Mouse (Mus musculus): ENCODE measurements around the gene B3gat3. TPM values are rescaled to one million over a fixed set of nuclear protein-coding genes. Genes with fewer than 3 reads are reported as not detected.

The B3gat3 gene
- total and polyA plus RNA-seq, 3 experiments: 57.0 to 147 (median 70.5) TPM

DNA sequence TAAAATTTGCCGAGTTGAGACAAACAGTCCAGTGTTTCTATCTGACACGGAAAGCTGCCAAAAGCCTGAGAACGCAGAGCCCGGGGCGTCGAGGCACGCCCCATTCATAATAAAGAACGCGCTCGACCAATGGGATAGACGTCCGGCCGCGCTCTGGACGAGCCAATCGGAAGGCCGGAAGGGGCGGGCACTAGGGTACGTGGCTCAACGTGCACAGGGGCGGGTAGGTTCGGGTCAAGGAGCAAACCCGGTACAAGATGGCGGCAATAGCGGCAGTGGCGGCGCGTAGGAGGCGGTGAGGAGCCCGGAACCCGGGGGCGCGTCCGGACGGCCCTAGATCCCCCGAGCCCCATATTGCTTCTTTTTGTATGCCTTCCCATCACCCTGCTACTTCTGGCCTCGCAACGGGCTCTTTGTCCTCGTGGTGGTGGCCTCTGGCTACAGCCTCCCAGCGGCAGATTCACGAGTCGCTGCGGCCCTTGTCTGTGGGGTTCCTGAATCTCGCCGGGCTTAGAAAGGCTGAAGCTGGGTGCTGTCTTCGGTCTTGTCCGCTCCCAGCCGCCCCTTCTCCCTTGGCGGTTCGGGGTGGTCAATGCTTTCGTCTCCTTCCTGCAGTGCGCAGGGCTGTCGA, 22.2 kb upstream of the B3gat3 start, which contains the start of gene Ganab:
Gene Ganab, plus strand, starts transcription at position 207 of the 631 bp plus-strand sequence.
- DNase-seq: peak; percentile 97

DNA sequence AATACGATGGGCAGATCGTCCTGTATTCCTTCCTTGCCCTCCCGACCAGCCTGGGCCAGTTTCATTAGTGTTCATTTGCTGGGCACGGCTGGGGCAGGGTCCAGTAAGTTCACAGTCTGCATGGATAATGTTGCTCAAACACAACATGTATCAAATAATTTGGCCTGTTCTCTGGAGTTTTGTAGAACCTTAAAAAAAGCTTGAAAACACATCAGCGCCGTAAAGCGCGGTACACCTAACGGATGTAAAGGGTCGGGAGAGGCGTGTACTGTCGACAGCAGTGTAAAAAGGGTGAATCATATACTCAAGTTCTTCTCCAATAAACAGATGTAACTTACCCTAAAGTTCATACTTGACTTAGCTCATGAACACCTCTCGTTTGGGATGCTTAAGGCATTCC, 21.6 kb upstream of the B3gat3 start:
- no peak for DNase-seq

DNA sequence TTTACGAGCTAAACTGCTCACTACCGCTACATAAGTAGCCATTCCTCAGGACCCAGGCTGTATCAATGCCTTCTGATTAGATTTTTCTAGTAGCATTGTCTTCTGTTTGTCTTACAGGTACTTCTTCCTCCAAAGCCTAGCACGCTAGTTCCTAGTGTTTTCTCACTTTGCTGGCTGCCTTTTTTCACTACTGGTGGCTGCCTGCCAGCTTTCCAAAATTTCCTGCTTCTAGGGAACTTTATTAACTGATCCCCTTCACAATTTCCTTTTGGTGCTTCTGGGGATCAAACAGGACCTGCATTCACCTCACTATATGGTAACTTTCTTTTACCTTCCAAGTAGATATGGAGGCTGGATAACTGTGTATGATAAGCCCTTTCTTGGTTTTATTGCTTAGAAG, 21.1 kb upstream of the B3gat3 start:
- no peak for DNase-seq

DNA sequence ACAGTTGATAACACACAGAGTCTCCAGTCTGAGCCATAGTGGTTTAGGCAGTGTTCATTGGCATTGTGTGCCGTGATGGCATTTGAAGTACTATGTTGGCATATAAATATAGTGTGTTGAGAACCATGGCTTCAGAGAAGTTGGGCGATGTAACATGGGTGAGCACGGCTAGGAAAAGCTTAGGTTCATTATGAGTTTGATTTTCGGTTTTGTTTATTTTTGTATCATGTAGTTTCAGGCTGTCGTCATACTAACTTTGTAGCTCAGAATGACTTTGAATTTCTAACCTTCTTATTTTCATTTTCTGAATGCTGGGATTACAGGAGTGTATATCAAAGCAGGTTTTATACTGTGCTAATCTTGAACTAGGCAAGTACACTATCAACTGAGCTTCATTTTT, 16.8 kb upstream of the B3gat3 start:
- DNase-seq: no peak

DNA sequence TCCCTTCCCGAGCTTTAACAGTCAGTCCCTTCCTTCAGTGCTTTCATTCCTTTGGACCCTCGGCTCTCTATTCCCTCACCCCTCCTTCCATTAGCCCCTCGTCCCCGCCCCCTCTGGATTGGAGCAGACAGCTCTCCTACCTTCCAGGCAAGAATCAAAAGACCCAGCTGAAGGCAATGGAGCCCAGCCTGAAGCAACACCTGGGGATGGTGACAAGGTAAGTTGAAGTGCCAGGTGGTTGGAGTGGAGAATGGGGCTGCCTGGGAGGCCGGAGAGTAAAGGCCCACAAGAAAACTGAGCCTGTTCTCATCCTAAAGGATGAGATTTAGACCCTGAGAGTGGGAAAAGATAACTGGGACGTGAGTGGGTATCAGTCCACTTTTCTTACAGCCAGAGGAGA, 11.6 kb upstream of the B3gat3 start:
- no peak for DNase-seq

DNA sequence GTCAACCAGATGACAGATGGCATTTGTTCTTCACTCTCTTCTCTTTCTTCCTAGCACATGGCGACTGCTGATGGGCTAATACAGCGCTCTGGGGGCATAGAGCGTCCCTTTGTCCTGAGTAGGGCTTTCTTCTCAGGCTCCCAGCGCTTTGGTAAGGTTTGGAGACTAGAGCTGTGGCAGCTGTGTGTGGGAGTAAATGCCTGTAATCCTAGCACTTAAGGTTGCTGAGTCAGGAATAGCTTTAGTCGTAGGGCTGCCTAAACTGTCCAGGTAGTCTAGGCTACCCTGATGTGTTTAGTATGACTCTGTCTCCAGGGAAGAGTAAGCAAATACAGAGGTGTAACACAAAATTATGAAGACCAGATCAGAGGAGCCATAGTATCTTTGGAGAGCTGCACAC, 8.4 kb upstream of the B3gat3 start:
- DNase-seq: no peak

DNA sequence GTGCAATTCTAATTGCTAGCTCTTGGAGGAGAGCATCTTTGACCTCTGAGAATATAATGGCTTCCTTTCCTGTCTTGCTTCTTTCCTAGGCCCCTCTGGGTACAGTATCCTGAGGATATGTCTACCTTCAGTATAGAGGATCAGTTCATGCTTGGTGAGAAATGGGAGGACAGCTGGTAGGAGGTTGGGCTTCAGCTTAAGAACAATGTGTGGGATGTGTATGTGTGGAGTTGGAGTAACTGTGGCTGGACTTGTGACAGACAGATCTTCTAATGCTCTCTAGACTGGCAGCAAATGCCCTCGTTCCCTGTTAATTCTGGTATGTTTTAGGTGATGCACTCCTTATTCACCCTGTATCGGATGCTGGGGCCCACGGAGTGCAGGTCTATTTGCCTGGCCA, 6.0 kb upstream of the B3gat3 start:
- no peak for DNase-seq

DNA sequence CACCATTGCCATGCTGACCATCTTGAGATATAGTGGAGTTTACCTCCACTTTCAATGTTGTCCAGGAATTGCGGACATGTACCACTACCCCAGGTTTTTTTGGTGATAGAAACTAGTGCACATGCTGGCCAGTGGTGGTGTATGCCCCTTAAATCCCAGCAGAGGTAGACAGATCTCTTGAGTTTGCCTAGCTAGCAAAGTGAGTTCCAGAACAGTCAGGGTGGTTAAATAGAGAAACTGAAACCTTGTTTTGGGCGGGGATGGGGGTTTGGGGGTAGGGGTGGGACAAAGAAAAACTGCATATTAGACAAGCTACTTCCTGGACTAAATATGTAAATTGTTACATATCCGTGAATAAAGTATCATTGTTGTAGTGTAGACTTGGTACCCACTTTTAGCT, 1.2 kb upstream of the B3gat3 start:
- DNase-seq: no peak

DNA sequence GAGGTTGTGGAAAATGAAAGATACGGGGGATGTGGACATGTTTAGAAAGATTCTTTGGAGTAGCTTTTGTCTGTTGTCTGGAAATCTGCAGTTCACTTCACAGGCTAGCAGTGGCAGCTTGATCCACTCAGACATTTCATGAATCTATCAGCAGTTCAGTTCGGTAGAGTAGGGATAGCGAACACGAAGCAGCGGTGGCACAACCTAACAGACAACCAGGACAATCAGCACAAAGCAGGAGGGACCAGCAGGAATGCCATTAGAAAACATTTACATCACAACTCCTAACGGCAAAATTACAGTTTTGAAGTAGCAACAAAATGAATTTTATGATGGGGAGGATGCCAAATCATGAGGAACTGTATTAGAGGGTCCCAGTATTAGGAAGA, 496 bp upstream of the B3gat3 start:
- no peak for DNase-seq

DNA sequence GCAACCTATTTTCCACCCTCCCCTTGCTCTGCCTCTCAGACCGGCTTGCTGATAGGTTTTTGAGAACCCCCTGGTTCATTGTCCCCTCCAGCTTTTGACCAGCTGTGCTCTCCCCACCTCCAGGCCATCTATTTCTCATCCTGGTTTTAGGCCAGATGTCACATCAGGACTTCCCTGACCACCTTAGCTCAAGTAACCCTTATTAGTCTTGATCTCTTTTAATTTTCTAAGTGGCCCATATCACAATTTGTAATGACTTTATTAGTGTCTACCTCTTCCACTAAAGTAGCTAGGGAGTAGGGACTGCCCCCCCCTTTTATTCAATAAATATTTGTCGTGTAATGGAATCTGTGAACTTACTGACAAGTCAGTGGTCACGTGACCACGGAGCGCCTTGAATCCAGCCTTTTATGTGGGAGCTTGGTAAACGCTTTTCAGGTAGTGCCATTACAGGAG, 690 bp downstream of the B3gat3 start:
- peak; percentile 45 for DNase-seq

DNA sequence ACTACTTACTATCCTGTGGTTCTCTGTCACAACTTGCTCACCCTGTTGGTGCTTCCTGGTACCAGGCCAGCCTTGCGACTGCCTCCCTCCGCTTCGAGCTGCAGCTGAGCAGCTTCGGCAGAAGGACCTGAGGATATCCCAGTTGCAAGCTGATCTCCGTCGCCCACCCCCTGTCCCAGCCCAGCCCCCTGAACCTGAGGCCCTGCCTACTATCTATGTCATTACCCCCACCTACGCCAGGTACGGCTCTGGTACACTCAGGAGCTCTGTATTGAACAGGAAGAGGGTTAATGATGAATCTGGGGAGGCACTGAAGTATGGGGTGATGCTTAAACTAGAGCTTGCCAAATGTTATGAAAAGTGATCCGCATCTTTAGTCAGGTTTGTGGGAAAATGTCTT, 1.6 kb downstream of the B3gat3 start:
- DNase-seq: no peak

DNA sequence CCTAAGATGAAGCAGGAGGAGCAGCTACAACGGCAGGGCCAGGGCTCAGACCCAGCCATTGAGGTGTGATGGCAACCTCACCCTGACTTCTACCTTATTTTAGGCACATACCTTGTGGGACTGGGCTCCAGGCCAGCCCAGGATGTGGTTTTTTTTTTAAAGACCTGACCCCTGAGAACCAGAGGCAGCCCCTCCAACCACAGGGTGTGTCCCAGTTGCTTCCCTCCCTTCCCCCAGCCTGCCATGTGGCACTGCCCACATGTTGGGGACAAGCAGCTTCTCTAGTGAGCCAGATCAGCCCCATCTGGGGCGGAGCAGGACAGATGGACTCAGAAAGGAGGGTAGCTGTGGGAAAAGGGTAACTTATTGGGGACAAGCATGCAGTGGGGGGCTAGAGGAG, 6.6 kb downstream of the B3gat3 start:
- no peak for DNase-seq

DNA sequence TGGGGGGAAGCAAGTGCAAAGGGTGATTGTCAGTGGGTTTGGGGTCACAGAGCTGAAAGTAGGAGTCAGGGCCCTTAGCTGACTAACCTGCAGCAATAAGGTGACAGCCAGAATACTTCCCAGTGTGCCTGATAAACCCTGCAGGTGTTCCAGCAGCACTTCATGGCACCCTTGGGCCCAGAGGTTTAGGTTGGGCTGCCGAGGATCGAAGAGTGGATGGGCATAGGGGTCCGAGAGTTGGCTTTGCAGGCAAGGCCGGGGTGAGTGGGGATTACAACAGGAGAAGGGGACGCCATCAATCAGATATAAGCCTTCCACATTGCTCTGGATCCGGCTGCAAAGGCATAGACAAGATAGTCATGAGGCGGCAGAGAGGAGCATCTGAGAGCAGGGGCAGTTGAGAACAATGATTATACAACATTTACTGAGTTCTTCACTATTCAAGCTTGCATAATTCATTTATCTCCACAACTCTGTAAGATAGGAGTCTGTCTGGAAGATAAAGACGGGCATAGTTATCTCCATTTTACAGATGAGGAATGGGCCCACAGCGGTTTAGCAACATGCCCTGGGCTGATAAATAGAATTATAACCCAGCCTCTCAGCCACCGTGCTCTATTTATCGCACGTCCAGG, 7.8 kb downstream of the B3gat3 start:
- DNase-seq: no peak

DNA sequence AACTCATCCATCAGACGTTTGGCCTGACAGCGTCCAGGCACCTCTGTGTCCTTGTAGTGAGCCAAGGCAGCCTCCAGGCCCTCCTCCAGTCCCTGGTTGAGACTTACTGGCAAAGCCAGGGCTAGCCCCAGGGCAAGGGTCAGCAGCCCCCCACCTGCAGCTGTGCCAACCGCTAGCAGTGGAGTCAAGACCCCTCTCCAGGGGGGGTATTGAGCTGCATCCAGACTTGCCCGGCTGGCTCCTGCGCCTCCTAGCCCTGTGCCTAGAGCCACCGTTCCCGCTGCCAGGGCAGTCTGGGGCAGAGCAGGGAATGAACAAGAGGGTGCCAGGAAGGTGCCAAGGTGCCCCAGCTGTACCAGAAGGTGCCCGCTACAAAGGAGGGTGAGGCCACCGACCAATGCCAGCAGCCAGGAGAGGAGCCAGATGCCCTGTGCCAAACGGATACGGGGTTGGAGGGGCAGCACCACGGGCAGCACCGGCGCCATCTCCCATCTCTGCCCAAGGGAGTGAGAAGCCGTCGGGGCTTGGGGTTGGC, 8.6 kb downstream of the B3gat3 start:
- no peak for DNase-seq

DNA sequence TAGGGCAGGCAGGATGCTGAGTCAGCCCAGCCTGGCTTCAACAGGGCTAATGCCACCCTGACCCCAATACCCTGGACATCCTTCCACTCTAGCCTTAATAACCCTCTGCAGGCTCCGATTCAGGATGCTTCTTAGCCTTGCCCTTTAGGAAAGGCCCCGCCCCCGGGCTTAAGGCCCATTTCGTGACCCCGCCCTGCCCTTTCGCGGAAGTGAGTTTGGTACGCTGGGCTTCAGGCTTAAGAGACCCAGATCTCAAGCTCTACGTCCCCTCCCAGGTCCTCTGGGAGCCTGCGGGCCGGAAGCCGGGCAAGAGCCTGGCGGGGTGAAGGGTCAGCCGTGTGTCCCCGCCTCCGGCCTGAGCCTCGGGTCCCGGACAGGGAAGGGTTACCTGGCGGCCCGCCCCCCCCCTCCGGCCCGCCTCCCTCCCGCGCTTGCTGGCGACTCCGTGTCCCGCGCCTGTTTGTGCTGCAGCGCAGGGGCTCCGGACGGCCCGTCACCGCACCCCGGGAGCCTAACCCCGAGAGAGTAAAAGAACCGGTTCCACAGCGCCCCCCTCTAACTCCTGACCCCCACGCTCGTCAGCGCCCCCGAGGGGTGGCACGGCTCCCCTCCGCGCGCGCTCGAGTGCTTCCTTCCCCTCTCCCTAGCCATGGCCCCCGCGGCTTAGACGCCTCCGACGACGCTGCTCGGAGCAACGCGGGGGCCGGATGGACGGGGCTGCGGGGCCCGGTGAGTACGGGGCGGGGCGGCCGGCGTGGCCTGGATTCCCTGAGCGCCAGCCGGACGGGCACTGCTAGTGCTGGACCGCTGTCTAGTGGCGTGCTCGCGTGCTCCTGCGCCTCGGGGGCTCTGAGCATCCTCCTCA, 9.3 kb downstream of the B3gat3 start, which contains the start of the genes Rom1 and Eml3:
Gene Rom1, minus strand, starts transcription at position 133 of the 865 bp plus-strand sequence.
Gene Eml3, plus strand, starts transcription at position 329 of the 865 bp plus-strand sequence.
- peak; percentile 98 for DNase-seq

DNA sequence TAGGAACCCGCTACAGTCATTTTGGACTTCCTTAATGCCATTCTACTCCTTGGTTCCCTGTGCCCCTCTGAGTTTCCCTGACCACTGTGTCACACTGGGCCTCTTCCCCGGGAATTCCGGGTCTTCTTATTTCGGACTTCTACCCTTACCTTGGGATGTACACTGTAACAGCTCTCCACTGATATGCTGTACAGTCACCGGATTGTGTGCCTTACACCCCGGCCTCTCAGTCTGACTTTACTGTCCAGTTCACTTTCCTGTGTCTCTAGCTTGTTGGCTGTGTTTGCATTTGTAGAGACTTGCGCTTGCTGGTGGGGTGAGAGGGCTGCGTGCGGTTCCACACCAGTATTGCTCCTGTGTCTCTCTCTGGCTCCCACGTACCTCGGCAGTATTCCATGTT, 9.9 kb downstream of the B3gat3 start:
- no peak for DNase-seq

DNA sequence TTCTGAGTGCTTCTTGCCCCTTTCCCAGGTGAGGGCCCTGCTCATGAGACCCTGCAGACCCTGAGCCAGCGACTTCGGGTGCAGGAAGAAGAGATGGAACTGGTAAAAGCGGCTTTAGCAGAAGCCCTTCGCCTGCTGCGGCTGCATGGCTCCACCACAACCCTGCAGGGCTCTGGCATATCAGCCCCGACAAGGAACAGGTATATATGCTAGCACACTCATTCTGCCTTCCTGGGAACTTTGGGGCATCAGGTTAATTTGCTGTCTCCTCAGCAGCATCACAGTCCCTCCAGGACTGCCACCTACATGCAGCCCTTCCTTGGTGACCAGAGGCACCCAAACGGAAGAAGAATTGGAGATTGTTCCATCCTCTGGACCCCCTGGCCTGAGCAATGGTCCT, 10.6 kb downstream of the B3gat3 start:
- no peak for DNase-seq

DNA sequence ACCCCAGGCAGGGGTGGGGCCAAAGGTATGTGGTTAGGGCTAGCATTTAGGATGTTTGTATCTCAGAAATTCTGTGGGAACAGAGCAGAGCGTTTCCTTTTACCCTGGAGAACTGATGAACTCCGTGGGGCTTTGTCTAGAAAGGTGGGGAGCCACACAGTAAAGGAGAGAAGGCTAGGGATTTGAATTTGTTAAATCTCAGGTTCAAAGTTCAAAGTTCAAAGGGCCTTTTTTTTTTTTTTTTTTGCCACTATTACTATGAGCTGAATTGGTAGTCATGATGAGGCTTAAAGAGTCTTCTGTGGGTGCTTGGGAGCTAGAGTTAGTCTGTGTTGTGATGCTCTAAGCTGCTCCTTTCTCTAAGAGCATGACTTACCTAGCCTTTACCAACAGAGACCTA, 16.6 kb downstream of the B3gat3 start:
- DNase-seq: no peak

DNA sequence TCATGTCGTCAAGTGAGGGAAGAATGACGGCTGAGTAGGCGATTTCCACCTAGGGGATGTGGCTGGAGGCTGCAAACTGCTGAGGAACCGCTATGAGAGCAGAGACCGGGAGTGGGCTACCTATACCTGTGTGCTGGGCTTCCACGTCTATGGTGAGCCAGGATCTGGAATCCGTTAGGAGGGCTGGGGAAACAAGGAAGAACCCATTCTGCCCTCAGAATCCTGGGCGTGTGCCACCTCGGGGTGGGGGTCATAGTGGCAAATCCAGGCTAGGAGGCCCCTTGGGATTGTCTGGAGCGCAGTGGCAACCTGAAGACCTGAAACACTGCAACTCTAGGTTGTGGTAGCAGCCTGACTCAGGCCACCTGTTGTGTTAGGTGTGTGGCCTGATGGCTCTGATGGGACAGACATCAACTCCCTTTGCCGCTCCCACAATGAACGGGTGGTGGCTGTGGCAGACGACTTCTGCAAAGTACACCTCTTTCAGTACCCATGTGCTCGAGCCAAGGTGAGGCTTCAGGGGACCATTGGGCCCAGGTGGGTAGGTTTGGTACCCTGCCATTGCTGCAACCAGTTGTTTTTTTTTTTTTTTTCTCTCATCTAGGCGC, 20.5 kb downstream of the B3gat3 start:
- no peak for DNase-seq

DNA sequence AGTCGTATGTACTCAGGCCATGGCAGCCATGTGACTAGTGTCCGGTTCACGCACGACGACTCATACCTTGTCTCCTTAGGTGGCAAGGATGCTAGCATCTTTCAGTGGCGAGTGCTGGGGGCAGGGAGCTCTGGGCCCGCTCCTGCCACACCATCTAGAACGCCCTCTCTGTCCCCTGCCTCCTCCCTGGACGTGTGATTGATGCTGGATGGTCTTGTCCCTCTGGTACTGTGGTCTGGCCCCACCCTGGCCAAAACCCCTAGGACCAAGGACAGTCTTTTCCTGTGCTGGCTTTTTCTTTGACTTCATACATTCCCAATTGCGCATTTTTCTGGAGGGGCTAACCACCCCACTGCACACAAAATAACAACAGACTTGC, 21.0 kb downstream of the B3gat3 start:
- DNase-seq: no peak

DNA sequence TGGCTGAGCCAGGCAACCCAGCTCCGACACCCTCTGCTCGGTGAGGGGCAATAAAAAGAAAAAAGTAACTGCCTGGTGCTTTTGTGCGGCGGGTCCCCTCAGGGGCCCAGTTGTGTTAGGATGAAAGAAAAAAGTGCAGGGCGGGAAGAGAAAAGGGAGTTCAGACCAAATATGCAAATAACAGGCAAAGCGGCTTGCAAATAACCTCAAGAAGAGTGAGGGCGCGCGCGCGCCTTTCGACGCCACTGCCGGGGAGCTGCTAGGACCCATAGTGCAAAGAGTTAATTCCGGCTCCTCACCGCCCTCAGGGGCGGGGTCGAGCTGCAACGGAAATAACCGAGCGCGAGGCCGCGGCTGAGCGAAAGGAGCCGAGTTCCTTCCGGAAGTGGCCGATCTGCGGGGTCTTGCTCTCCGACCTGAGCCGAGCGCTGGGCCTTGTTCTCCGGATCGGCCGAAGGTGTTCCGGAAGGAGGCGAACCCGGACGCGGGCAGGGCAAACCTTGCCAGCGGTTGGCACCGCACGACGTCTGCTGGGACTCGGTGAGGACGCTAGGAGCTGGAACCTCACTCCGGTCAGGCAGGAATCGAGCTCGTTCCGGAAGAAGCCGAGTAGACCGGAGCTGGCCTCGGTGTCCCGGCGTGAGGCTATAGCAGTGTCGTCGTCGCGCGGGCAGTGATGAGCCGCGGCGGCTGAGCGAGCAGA, 21.5 kb downstream of the B3gat3 start, which contains the start of gene Mta2:
Gene Mta2, plus strand, starts transcription at position 361 of the 703 bp plus-strand sequence.
- DNase-seq: peak; percentile 98

Data from adrenal gland, adult 2 months (tissue).